Mouse (Mus musculus) layer of hippocampus, adult 2 months (tissue): Measurements from ENCODE around the gene Ift27. TPM values are rescaled to one million over a fixed set of nuclear protein-coding genes. Genes with fewer than 3 reads are reported as not detected.

Experiments used
- DNase-seq, 2 experiments: peaks; one replicate each; pipeline ENCODE4 v3.0.0; 2022; ENCODE audit warnings: low spot score in 2 of 2
- H3K27ac ChIP-seq: fragments of 200-600 bp; 2 replicates; pipeline ENCODE4 v1.8.1; 2022
- H3K4me3 ChIP-seq: fragments of 200-600 bp; 2 replicates; pipeline ENCODE4 v1.8.1; 2022; ENCODE audit warnings: mild to moderate bottlenecking
- CTCF ChIP-seq: fragments of 200-600 bp; conservative IDR thresholded peaks from 2 replicates; pipeline ENCODE4 v1.8.1; 2022; ENCODE audit warnings: antibody characterized with exemption, mild to moderate bottlenecking, moderate library complexity
- total RNA-seq, 2 experiments: library from RNA; stranded (reverse); gene quantifications; 2 replicates each; pipeline ENCODE4 v1.2.3; 2021

The Ift27 gene
- total RNA-seq, 2 experiments from 2014 or later, result 22.7 to 23.3 TPM

- H3K4me3 ChIP-seq, result peak overlapping the region; percentile 70
- no peak for DNase-seq
- peak overlapping the region; percentile 88 for H3K27ac ChIP-seq
- TF ChIP-seq CTCF, result no peak
Measured at GRCm38 (mm10) chr15:78117731-78118130, 56.2 kb downstream of the Ift27 start.

- TF ChIP-seq CTCF, result no peak
- Histone ChIP-seq H3K4me3 (peak overlapping the region; percentile 70), H3K27ac (peak overlapping the region; percentile 88; the same call in 1 of the 2 replicates)
- DNase-seq, result no peak
Measured at GRCm38 (mm10) chr15:78116936-78117335, 57.0 kb downstream of the Ift27 start.

GRCm38 (mm10) chr15:78116244-78116643 lies 57.7 kb downstream of the Ift27 start:
- no peak for TF ChIP-seq CTCF
- H3K4me3 ChIP-seq, result peak overlapping the region; percentile 70
- DNase-seq, result no peak
- 0 out of 2 replicates have a peak overlapping the region, but pooled peaks have one; percentile 88 for H3K27ac ChIP-seq

Other genes starting within 250 kb of the Ift27 start
- 100 to 1,000 TPM; 119 to 136 TPM for gene Txn2, start 245.1 kb downstream of the Ift27 start, total RNA-seq
- 10 to 100 TPM; 11.1 to 11.7 TPM for gene Foxred2, start 217.4 kb downstream of the Ift27 start, total RNA-seq
- gene Eif3d, start 203.3 kb downstream of the Ift27 start, total RNA-seq, result 100 to 1,000 TPM in 1 of 2 experiments, 10 to 100 TPM in 1; 94.7 to 103 TPM
- 10 to 100 TPM; 36.0 to 36.8 TPM for gene Cacng2, start 54.1 kb downstream of the Ift27 start, total RNA-seq
- 10 to 100 TPM; 57.3 to 63.3 TPM for gene Pvalb, start 32.3 kb upstream of the Ift27 start, total RNA-seq
- 1 to 10 TPM in 1 of 2 experiments, under 1 TPM in 1; 0.69 to 2.0 TPM for gene Ncf4, start 70.7 kb upstream of the Ift27 start, total RNA-seq
- 1 to 10 TPM; 2.9 to 4.2 TPM for gene Csf2rb2, start 131.6 kb upstream of the Ift27 start, total RNA-seq
- 1 to 10 TPM; 1.3 to 1.7 TPM for gene Csf2rb, start 151.6 kb upstream of the Ift27 start, total RNA-seq
- gene Tex33, start 221.8 kb upstream of the Ift27 start, total RNA-seq, result not detected
- gene Tst, start 231.8 kb upstream of the Ift27 start, total RNA-seq, result 10 to 100 TPM; 35.6 to 40.3 TPM
- gene Mpst, start 232.3 kb upstream of the Ift27 start, total RNA-seq, result 10 to 100 TPM; 29.5 to 31.8 TPM